Mouse (Mus musculus) midbrain, embryonic 14.5 days (tissue): ENCODE measurements around the gene Znrf2. TPM values are rescaled to one million over a fixed set of nuclear protein-coding genes. Genes with fewer than 3 reads are reported as not detected.

Experiments
- ATAC-seq: fragments of 200-750 bp; cut with Nextera tagmentation; 2 replicates; pipeline ENCODE4 v1.8.0; 2017; ENCODE audit warnings: moderate number of reproducible peaks, moderate library complexity; ENCODE audit not compliant: low FRiP score, low TSS enrichment
- DNase-seq: peaks from one replicate; pipeline ENCODE4 v3.0.0-alpha.2; 2015
- H3K27ac ChIP-seq: fragments of 300-500 bp; sonication (generic); replicated peaks from 2 replicates; pipeline ENCODE4 v1.5.1; 2014; ENCODE audit warnings: mild to moderate bottlenecking, low read depth, low read length, moderate library complexity
- H3K27me3 ChIP-seq: fragments of 300-500 bp; sonication (generic); 2 replicates; pipeline ENCODE4 v1.6.1; 2014; ENCODE audit warnings: low read length, control low read depth, mixed read lengths; ENCODE audit not compliant: control insufficient read depth, insufficient read depth
- H3K36me3 ChIP-seq: fragments of 300-500 bp; sonication (generic); 2 replicates; pipeline ENCODE4 v1.6.1; 2014; ENCODE audit warnings: low read length, control low read depth; ENCODE audit not compliant: control insufficient read depth, insufficient read depth
- H3K4me1 ChIP-seq: fragments of 300-500 bp; sonication (generic); 2 replicates; pipeline ENCODE4 v1.6.1; 2014; ENCODE audit warnings: mild to moderate bottlenecking, antibody characterized with exemption, low read length, control low read depth; ENCODE audit not compliant: control insufficient read depth, insufficient read depth
- H3K4me2 ChIP-seq: fragments of 300-500 bp; sonication (generic); 2 replicates; pipeline ENCODE4 v1.6.1; 2014; ENCODE audit warnings: mild to moderate bottlenecking, low read length, moderate library complexity
- H3K4me3 ChIP-seq: fragments of 300-500 bp; sonication (generic); replicated peaks from 2 replicates; pipeline ENCODE4 v1.5.1; 2014; ENCODE audit warnings: low read depth, low read length
- H3K9ac ChIP-seq: fragments of 300-500 bp; sonication (generic); replicated peaks from 2 replicates; pipeline ENCODE4 v1.6.1; 2014; ENCODE audit warnings: mild to moderate bottlenecking, low read length, moderate library complexity
- H3K9me3 ChIP-seq: fragments of 300-500 bp; sonication (generic); 2 replicates; pipeline ENCODE4 v1.6.1; 2016; ENCODE audit warnings: low read length, control low read depth, mixed read lengths; ENCODE audit not compliant: control insufficient read depth
- WGBS: fragments of 180-500 bp; shearing (Covaris S2); extraction: QIAGEN DNeasy Blood & Tissue Kit; methylation state at CpG from one replicate; pipeline ENCODE4 v1.1.7; 2014; 5-methylcytosine and 5-hydroxymethylcytosine counted together
- polyA plus RNA-seq: library from polyadenylated mRNA; unstranded; fragments of >200 nt; fragmentation: Nextera tagmentation; extraction: Ambion mirVana; gene quantifications from 2 replicates; pipeline ENCODE4 v1.2.1, GENCODE M21; 2014

Gene Znrf2
- polyA plus RNA-seq, 1 experiment from 2014 or later, result 8.8 TPM

GRCm38 (mm10) chr6:54936496-54936895 lies 119.8 kb downstream of the Znrf2 start:
- Histone ChIP-seq H3K9ac (no peak overlapping the region), H3K36me3 (no peaks in the 10 kb centered on the region), H3K4me1 (0 out of 2 replicates have a peak, but pooled peaks cover 3% of the 10 kb centered on the region), H3K4me2 (no peak overlapping the region), H3K27me3 (no peaks in the 10 kb centered on the region), H3K4me3 (no peak overlapping the region), H3K27ac (no peak overlapping the region), H3K9me3 (no peaks in the 10 kb centered on the region)
- DNase-seq, result no peak
- no peak for ATAC-seq
- WGBS, result 81% methylated on average over 2 of the region's 2 CpGs

GRCm38 (mm10) chr6:54939631-54940030 lies 122.9 kb downstream of the Znrf2 start:
- Histone ChIP-seq H3K27ac (no peak overlapping the region), H3K4me2 (no peak overlapping the region), H3K9me3 (no peaks in the 10 kb centered on the region), H3K4me1 (0 out of 2 replicates have a peak, but pooled peaks cover 3% of the 10 kb centered on the region), H3K27me3 (0 out of 2 replicates have a peak, but pooled peaks cover 5% of the 10 kb centered on the region), H3K4me3 (no peak overlapping the region), H3K36me3 (no peaks in the 10 kb centered on the region), H3K9ac (no peak overlapping the region)
- DNase-seq (no peak), ATAC-seq (no peak)
- WGBS, result 80% methylated on average over 4 of the region's 4 CpGs

GRCm38 (mm10) chr6:54940126-54940525 lies 123.4 kb downstream of the Znrf2 start:
- H3K4me2 ChIP-seq, result no peak overlapping the region
- no peak overlapping the region for H3K4me3 ChIP-seq
- 0 out of 2 replicates have a peak, but pooled peaks cover 3% of the 10 kb centered on the region for H3K4me1 ChIP-seq
- no peaks in the 10 kb centered on the region for H3K9me3 ChIP-seq
- no peak overlapping the region for H3K27ac ChIP-seq
- 0 out of 2 replicates have a peak, but pooled peaks cover 5% of the 10 kb centered on the region for H3K27me3 ChIP-seq
- no peaks in the 10 kb centered on the region for H3K36me3 ChIP-seq
- WGBS, result 82% methylated on average over 7 of the region's 7 CpGs
- ATAC-seq (no peak), DNase-seq (peak; percentile 9)
- no peak overlapping the region for H3K9ac ChIP-seq

GRCm38 (mm10) chr6:54941149-54941548 lies 124.4 kb downstream of the Znrf2 start:
- DNase-seq (no peak), ATAC-seq (no peak)
- H3K4me3 ChIP-seq, result no peak overlapping the region
- no peak overlapping the region for H3K27ac ChIP-seq
- no peak overlapping the region for H3K4me2 ChIP-seq
- WGBS, result 95% methylated on average over 6 of the region's 6 CpGs
- H3K9me3 ChIP-seq, result no peaks in the 10 kb centered on the region
- H3K27me3 ChIP-seq, result 0 out of 2 replicates have a peak, but pooled peaks cover 5% of the 10 kb centered on the region
- H3K36me3 ChIP-seq, result no peaks in the 10 kb centered on the region
- no peak overlapping the region for H3K9ac ChIP-seq
- 0 out of 2 replicates have a peak, but pooled peaks cover 3% of the 10 kb centered on the region for H3K4me1 ChIP-seq

Other genes with a start within 250 kb of the Znrf2 start
- 11.1 and 15.8 TPM in 2 replicates for gene Plekha8, start 221.8 kb upstream of the Znrf2 start, polyA plus RNA-seq
- 4.3 and 8.1 TPM in 2 replicates for gene Fkbp14, start 219.6 kb upstream of the Znrf2 start, polyA plus RNA-seq
- gene Mturn, start 135.3 kb upstream of the Znrf2 start, polyA plus RNA-seq, result 82.8 and 114 TPM in 2 replicates
- 1.3 and 2.2 TPM in 2 replicates for gene Nod1, start 155.7 kb downstream of the Znrf2 start, polyA plus RNA-seq
- 9.9 and 12.9 TPM in 2 replicates for gene Ggct, start 176.0 kb downstream of the Znrf2 start, polyA plus RNA-seq
- 175 and 221 TPM in 2 replicates for gene Gars, start 221.1 kb downstream of the Znrf2 start, polyA plus RNA-seq